ENCODE assay signal across 8 mouse cellular contexts in genomic region chr10:120428430-120429198, GRCm38 (mm10). TPM values are rescaled to one million over a fixed set of nuclear protein-coding genes. Genes with fewer than 3 reads are reported as not detected.
A peak's percentile ranks its signal among the peaks of the same experiment; 100 is the strongest.
DNase-seq lines count a peak whose midpoint lies in the region; ATAC-seq and TF ChIP-seq lines count a peak whose summit lies in the region.

No protein-coding gene starts in this region.

- intact Hi-C loops in heart, postnatal 14 days (cut with DNase I): no loop called here
- intact Hi-C loops in left cerebral cortex, postnatal 4 days (cut with DNase I): no loop called here

- H3K27ac ChIP-seq in bone marrow macrophage, adult 2 months (ENCODE audit: insufficient read depth, low read depth, low read length): peak overlapping the region; percentile 81
- H3K27ac ChIP-seq in forebrain, embryonic 12.5 days: peak overlapping the region; percentile 65
- H3K27ac ChIP-seq in midbrain, embryonic 15.5 days: peak overlapping the region; percentile 41; the same call in 1 of the 2 replicates

- no peaks in the 10 kb centered on the region for H3K9me3 ChIP-seq in forebrain, embryonic 12.5 days
- no peaks in the 10 kb centered on the region for H3K9me3 ChIP-seq in midbrain, embryonic 15.5 days

- H3K27me3 ChIP-seq in forebrain, embryonic 12.5 days: no peaks in the 10 kb centered on the region
- no peaks in the 10 kb centered on the region for H3K27me3 ChIP-seq in midbrain, embryonic 15.5 days (replicated peaks)

- no peak for TF ChIP-seq CTCF in bone marrow macrophage, adult 2 months (IDR thresholded peaks at IDR 0.05; ENCODE audit: low read depth, low read length)

- peak overlapping the region; percentile 38; the same call in 1 of the 2 replicates for H3K9ac ChIP-seq in forebrain, embryonic 12.5 days
- H3K9ac ChIP-seq in midbrain, embryonic 15.5 days: no peak overlapping the region

- no peak overlapping the region for H3K4me2 ChIP-seq in forebrain, embryonic 12.5 days
- peak overlapping the region; percentile 34 for H3K4me2 ChIP-seq in midbrain, embryonic 15.5 days

- H3K4me1 ChIP-seq in bone marrow macrophage, adult 2 months (ENCODE audit: control insufficient read depth, insufficient read depth, low read length): peaks cover 60% of the 10 kb centered on the region
- peaks cover 63% of the 10 kb centered on the region; the same call in 1 of the 2 replicates for H3K4me1 ChIP-seq in forebrain, embryonic 12.5 days
- peaks cover 24% of the 10 kb centered on the region for H3K4me1 ChIP-seq in midbrain, embryonic 15.5 days

- 74% methylated on average over 33 of the region's 33 CpGs for whole genome bisulfite sequencing in forebrain, embryonic 12.5 days
- 72% methylated on average over 33 of the region's 33 CpGs for WGBS in midbrain, embryonic 15.5 days

- no peaks in the 10 kb centered on the region for H3K36me3 ChIP-seq in forebrain, embryonic 12.5 days (replicated peaks)
- no peaks in the 10 kb centered on the region for H3K36me3 ChIP-seq in midbrain, embryonic 15.5 days (replicated peaks)

- no peak for TF ChIP-seq POLR2A in bone marrow macrophage, adult 2 months (IDR thresholded peaks at IDR 0.05; ENCODE audit: borderline replicate concordance, low read depth, low read length)

- ATAC-seq in frontal cortex, adult (ENCODE audit: low TSS enrichment): peak; percentile 58
- no peak for ATAC-seq in forebrain, embryonic 12.5 days (ENCODE audit: low FRiP score)
- ATAC-seq in midbrain, embryonic 15.5 days (replicated peaks): peak; percentile 70

- H3K4me3 ChIP-seq in bone marrow macrophage, adult 2 months (ENCODE audit: insufficient read depth, low read length): no peak overlapping the region
- H3K4me3 ChIP-seq in forebrain, embryonic 12.5 days (replicated peaks): no peak overlapping the region
- no peak overlapping the region for H3K4me3 ChIP-seq in midbrain, embryonic 15.5 days

- DNase-seq in frontal cortex, postnatal 25 days (ENCODE audit: low spot score in 2 of 2): no peak
- peak; percentile 64 to 66 for DNase-seq in heart, postnatal 14 days
- peak; percentile 88 for DNase-seq in left cerebral cortex, postnatal 4 days
- no peak for DNase-seq in embryo, embryonic 11 days

RNA-seq across cellular contexts. Expression of gene Hmga2, which starts 47.7 kb away (rescaled TPM):
- polyA plus RNA-seq in bone marrow macrophage, adult 2 months (2012; ENCODE audit: insufficient read depth, insufficient read length, missing spikeins): 1.8 and 2.7 TPM in 2 replicates
- polyA plus RNA-seq in forebrain, embryonic 12.5 days (2016; fragmentation: Nextera tagmentation; extraction: Ambion mirVana): 48.7 and 48.9 TPM in 2 replicates
- under 1 TPM in 1 of 2 experiments, not detected in 1; 0.07 TPM for total RNA-seq in heart, postnatal 14 days (2021)
- under 1 TPM; 0.16 to 0.30 TPM for total RNA-seq in left cerebral cortex, postnatal 4 days (2021)
- polyA plus RNA-seq in midbrain, embryonic 15.5 days (2015; fragmentation: Nextera tagmentation; extraction: Ambion mirVana): 1.0 and 1.1 TPM in 2 replicates

Comparison
In these comparisons a context has a peak if more than half of its experiments do, and no peak if none do; other contexts are left out.
1. DNase-seq: peak in heart, postnatal 14 days (2 of 2) and left cerebral cortex, postnatal 4 days (single experiment); none in frontal cortex, postnatal 25 days (0 of 2) and embryo, embryonic 11 days (single experiment).
2. RNA of gene Hmga2, which starts 47.7 kb away (polyA plus RNA-seq): 48.7 to 48.9 TPM in forebrain, embryonic 12.5 days; 1.8 to 2.7 TPM in bone marrow macrophage, adult 2 months and 1.0 to 1.1 TPM in midbrain, embryonic 15.5 days; every median in the first group is over 10 times any median in the second.
3. Peak in every context shown above with its lines, with median percentiles within 50 percentile points of each other: H3K27ac ChIP-seq.